Mouse (Mus musculus): ENCODE data around the gene Rngtt.
A peak's percentile ranks its signal among the peaks of the same experiment; 100 is the strongest.
"Not testable (repeated sequence)": the region's sequence is repeated elsewhere in the genome, so short reads cannot be mapped to it uniquely, and the experiment has no call there.

Rngtt gene

DNA sequence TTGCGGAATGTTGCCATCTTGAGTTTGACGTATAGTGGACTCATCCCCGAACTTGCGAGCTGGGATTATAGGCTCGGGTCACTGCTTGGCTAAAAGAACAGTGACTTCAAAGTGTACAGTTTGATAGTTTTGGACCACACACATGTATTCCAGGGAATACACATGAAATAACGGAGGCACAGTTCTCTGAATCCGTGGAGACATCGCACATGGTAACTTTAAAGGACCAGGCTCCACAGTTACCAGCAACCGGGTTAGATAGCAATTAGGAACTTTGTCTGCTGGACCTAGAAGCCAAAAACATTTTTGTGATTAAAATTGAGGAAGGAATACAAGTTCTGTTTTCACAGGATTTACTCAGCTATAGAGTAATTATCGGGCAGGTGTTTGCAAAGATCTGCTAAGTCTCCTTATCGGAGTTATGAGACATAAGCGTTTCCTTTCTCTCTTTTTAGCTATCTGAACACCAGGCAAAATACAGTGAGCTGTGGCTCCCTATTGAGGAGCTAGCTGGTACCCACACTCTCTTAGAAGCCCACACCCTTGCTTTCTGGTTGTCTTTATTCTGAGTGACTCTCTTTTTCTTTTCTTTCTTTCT is 828 bp downstream of the Rngtt start:
- no peak for DNase-seq (ENCODE audit: low spot score)

DNA sequence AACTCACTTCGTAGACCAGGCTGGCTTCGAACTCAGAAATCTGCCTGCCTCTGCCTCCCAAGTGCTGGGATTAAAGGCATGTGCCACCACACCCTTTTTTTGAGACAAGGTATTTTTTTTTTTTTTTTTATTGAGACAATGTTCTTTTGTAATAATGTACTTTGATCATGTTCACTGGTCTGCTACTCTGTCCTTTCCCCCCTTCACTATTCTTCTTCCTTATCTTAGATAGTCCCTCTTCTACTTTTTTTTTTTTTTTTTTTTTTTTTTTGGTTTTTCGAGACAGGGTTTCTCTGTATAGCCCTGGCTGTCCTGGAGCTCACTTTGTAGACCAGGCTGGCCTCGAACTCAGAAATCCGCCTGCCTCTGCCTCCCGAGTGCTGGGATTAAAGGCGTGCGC is 4.0 kb downstream of the Rngtt start:
- not testable (repeated sequence) for DNase-seq (ENCODE audit: low spot score)

DNA sequence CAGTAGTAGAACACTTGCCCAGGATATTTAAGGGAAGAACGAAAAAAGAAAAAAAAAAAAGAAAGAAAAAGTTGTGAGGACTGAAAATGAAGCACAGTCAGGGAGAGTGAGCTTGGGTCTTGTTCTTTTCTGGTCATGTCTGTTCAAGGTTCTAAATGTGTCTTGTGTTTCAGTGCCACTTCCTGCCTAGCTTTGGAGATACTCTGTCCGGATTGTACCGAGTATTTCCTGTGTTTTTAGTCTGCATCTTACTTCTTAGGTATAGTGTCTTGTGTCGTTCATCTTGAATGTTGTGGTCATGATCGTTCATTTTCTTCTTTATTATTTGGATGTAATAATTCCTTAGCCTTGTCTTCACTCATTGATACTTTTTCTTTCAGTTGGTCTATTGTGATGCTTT is 5.7 kb downstream of the Rngtt start:
- no peak for DNase-seq (ENCODE audit: low spot score)

DNA sequence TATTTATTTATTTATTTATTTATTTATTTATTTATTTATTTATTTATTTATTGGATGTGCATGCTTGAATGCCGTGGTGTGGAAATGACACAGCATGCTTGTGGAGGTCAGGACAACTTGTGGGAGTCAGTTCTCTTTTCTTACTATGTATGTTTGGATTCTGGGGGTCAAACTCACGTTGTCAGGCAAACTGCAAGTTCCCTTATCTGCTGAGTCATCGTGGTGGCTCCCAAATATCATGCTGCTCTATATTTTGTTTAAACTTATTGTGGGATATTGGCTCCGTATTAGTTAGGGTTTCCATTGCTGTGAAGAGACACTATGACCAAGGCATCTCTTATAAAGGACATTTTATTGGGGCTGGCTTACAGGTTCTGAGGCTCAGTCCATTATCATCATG is 21.0 kb downstream of the Rngtt start:
- no peak for DNase-seq (ENCODE audit: low spot score)

DNA sequence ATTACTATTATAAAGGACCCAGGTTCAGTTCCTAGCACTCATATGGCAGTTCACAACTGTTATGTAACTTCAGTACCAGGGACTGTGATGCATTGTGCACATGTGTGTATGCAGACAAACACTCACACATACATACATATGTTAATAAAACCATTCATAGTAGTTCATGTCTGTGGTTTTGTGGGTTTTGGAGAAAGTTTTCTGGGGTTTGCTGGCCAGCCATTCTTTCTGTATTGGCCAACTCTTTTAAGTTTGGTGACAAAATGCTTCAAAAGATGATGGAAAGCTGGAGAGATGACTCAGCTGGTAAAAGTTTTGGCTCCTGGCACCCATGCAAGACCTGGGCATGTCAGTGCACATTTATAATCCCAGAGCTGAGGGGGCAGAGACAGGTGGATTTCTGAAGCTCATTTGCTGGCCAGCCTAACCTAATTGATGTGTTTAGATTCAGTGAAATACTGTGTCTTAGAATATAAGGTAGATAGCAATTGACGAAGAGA is 22.9 kb downstream of the Rngtt start:
- DNase-seq (ENCODE audit: low spot score), result no peak

DNA sequence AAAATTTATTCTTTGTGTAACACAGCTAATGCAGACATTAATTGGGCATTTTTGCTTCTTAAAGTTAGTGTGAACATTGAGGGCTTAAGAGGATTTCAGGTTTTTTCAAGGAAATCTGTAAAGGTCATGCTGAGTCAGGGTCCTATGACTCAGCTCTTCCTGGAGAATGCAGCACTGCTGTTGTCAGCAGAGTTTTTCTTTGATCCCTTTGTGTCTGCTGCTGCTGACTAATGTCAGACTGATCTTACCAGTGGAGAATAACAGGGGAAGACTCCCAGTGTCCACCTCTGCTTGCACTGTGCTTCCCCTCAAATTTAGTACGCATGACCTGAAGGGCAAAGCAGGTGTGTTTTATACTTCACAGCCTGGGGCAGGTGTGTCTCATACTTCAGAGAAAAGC is 27.9 kb downstream of the Rngtt start:
- no peak for DNase-seq (ENCODE audit: low spot score)

DNA sequence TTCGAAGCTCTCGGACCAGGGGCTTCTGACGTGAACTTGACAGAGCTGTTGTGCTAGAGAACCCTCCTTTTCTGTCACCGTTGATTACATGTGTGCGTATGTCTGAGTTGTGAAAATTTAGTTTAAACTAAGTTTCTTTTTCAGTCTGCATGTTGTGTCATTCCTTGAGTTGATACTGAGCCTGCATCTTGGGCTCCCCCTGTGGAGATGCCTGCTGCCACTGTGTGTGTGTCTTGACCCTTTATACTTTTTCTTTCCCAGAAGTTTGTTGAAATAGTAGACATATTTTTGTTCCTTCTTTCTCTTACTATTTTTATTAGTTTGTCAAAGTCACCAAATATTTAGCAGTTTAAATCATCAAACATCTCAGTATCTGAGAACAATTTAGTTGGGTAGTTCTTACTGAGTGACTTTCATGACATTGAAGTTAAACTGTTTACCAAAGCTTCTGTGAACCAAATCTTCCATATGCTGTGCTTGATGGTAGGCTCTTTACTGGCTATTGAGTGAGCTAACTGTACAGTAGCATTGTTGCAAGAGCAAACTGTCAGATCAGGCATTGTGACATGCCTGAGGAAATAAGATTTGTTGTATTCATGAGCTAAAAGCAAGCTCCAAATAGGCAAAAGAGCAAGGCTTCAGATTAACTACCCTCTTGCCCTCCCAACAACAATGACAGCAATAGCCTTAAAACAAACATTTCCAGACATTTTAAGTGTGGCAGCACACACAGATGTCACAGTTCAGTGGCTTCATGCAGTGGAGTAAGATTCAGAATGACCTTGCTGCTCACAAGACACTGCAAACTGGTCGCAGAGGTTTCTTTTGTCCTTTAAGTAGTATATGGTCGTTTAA is 33.0 kb downstream of the Rngtt start:
- no peak for DNase-seq (ENCODE audit: low spot score)

DNA sequence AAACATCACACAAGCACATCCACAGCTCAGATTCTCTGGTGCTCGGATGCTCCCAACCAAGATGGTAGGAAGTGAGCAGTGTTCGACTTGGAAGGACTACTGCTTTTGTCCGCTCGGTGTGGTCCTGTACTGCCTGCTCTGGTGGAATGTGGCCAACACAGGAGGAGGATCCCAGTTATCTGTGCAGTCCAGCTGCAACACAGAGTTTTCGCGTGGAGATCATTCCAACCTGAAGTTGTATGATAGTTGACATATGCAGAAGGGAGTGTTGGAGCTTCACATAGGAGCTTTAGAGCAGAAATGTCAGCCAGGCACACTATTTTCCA is 33.6 kb downstream of the Rngtt start:
- DNase-seq (ENCODE audit: low spot score), result peak; percentile 9

DNA sequence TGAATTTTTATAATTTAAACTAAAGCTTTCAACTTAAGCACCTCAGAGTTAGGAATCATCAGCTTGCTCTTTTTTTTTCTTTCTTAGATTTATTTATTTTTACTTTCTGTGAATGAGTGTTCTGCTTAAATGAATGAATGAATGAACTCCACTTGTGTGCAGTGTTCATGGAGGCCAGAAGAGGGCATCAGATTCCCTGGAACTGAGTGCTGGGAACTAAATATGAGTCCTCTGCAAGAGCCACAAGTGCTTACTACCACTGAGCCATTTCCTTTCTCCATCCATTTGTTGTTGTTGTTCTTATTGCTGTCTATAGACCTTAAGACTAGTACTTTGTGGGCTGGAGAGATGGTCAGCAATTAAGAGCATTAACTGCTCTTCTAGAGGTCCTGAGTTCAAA is 53.3 kb downstream of the Rngtt start:
- DNase-seq (ENCODE audit: low spot score), result no peak

DNA sequence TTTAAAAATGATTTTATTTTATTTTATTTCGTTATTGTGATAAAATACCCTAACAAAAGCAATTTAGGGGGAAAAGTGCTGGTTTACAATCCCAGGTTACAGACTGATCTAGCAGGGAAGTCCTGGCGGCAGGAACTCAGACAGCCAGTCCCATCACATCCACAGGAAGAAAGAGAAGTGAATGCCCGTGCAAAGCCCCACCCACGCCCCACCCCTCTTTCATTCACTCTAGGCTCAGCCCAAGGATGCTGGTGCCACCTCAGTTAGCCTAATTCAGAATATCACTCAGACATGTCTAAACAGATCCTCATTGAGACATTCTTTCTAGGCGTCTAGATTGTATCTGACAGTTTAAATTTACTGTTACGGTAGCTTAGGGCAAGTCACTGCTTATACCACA is 64.8 kb downstream of the Rngtt start:
- DNase-seq (ENCODE audit: low spot score), result no peak

DNA sequence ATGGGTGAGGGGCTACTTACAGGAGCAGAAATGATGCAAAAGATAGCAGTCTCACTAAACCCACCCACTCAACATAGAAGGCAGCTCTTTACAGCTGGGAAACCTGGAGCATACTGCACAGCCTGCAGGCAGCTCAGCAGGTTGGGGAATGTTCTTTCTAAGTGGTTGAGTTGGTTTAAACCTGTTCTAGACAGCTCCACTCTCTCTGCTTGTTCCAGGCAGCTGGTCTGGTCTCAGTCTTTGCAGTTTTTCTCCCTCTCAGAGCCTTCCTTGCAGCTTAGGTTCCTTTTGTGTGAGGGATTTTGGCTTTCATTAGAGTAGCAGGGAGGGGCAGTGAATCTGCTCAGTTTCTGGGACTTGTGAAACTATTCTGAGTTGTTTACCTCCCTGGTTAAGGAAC is 67.5 kb downstream of the Rngtt start:
- no peak for DNase-seq (ENCODE audit: low spot score)

DNA sequence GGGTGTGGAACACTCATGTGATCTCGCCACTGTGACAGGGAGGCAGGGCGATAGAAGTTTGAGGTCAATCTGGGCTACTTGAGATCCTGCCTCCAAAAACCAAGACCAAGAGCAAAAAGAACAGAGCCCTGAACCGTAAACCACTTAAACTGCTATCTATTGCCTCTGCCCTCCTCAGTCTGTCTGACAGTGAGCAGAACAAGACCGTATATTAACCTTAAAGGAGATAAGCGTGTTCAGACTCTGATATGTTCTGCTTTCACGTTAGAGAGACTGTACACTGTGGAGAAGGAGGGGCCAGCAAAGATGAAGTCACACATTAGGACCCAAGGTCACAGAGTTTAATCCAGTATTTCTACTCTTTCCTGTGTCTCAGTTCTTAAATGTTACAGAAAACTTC is 68.8 kb downstream of the Rngtt start:
- DNase-seq (ENCODE audit: low spot score), result no peak

DNA sequence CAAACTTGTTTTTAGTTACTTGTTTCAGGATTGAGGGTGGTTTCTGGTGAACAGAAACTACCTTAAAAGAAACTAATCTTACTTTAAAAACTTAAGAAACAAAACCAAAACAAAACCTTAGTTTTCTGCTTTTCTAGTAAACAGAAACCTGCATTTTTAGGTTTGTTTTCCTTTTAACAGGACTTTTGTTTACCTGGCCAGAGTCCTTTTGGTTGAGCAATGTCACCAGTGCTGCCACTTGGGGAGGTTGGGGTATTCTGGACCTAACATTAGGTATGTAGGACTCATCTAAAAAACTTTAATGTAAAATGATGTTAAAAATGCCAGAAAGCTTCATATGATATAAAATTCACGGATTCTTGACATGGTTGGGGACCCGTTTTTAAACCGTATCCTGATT is 78.8 kb downstream of the Rngtt start:
- DNase-seq (ENCODE audit: low spot score), result no peak

DNA sequence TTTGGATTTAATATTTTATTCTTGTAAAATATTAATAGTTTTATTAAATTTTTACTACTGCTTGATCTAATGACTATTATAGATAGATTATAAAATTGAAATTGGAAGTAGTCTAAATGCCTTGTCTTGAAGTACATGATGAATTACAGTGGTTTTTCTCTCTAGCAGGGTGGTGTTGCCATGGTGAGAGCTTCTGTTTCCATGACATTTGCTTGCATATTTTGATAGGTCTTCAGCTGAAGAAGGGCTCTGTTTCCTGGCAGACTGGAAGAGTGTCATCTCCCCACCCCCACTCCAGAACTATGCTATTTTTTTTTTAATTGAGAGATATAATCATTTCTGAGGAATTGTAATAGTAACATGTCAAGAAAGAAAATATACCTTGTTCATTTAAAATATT is 80.5 kb downstream of the Rngtt start:
- no peak for DNase-seq (ENCODE audit: low spot score)

DNA sequence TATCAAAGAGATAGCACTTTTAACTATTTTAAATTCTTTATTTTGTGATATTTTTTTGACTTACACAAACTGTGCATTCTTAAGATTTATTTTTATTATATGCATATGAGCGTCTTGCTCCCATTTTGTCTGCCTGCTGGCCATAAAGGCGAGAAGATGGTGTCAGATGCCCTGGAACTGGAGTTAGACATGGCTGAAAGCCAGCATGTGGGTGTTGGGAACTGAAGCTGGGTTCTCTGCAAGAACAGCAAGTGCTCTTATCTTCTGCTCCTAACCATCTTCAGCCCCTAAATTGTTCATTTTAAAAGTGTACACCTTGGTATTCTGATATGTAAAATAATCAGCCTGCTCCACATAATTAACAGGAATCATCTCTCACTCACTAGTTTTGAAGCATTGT is 83.3 kb downstream of the Rngtt start:
- DNase-seq (ENCODE audit: low spot score), result no peak

DNA sequence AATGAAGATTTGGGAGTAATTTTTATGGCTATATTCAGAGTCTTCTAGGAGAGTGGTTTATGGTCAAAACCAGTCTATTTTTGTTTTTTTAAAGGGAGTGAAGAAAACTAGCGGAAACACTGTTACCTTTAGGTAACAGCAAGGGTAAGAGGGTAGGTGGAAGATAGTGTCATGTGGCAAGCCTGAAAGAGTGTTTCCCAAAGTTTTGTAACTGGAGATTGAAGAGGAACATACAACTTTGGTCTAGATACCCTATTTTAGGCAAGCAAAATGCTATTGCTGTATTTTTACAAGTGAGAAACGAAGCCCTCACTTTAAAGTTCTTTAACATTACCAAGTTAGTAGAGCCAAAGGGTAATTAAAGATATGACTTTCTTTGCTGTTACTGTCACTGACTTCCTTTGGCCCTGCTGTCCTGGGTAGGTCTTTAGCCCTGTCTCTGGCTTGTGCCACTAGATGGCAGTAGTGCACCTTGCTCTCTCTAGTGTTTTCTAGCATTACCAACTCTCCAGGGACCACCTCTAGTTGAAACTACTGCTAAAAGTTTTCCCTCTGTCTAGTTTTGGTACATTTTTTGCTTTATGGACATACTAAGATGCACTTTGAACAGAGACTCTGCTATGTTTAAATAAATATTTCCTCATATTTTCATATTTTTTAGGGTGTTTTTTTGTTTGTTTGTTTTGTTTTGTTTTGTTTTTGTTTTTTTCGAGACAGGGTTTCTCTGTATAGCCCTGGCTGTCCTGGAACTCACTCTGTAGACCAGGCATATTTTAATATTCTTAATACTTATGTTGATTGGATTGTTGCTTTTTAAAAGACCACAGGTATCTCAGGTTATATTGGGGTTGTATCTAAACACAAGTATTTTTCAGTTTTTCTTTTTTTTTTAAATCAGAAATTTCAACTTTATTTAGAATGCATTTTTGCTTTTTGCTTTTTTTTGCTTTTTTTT is 86.4 kb downstream of the Rngtt start:
- peak; percentile 62 for DNase-seq (ENCODE audit: low spot score)

DNA sequence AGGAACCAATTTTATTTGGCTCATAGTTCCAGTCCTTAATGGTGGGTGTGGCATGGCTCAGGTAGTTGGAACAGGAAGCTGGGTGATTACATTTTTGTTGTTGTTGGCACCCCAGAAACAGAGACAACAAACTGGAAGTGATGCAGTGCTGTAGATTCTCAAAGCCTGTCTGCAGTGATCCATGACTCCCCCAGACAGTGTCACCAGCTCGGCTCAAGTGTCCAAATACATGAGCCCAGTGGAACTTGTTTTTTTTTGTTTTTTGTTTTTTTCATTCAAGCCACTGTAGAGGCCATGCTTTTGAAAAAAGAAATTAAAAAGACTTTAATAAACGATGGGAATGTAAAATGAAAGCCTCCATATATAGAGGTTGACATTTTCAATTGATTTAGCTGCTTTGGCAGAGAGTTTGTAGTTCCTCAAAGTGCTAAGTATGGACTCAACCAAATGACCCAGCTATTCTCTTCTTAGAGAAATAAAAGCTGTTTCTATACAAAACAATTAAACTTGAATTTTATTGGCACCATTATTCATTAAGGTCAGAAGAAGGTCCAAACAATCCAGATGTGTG is 95.7 kb downstream of the Rngtt start:
- no peak for DNase-seq (ENCODE audit: low spot score)

DNA sequence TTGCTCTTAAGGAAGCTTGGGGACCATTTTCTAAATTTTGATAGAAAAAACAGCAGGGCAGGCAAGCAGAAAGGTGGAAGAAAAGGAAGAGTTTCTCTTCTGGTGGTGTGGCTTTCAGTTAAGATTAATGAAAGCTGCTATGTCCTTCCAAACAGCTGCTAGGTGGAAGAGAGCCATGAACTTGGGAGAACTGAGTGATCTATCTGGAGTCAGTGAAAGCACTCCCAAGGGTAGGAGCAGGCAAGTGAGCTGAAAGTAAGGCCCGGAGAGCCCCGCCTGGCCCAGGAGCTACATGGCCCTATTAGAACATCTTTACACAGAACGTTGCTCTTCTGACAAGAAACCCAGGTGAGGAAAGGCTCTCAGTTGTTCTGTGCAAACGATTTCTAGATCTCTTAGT is 103.7 kb downstream of the Rngtt start:
- DNase-seq (ENCODE audit: low spot score), result peak; percentile 60

DNA sequence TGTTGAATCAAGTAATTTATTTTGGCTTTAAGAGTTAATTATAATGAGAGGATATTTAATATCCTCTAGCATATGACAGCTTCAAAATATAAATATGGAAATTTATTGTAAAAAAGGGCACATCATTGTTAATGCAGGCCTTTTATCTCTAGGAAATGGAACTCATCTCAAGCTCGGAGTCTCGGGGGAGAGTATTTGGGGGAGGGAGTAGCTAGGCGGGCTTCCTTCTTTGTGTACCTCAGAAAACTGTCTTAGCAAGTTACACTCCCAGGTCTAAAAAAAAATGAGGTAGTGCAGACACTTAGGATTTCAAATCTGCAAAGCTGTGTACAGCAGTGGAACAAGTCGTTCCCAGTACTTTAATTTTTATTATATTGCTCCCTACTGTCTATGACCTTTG is 104.7 kb downstream of the Rngtt start:
- DNase-seq (ENCODE audit: low spot score), result no peak

DNA sequence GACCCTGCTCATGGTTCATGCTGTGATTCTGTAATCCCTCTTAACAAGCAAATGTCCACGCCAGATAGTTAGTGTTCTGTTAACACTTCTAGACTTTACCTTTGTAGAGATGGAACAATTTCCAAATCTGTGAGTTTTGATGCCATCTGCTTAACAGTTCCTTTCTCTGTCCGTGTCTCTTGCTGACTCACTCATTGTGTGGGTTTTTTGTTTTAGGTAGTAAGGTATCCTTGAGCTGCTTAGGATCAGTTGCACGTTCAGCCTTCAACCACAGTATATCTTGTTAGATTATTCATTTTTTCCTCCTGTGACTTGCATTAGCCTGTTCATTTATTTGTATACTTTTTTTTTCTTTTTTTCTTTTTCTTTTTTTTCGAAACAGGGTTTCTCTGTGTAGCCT is 107.3 kb downstream of the Rngtt start:
- DNase-seq (ENCODE audit: low spot score), result no peak

DNA sequence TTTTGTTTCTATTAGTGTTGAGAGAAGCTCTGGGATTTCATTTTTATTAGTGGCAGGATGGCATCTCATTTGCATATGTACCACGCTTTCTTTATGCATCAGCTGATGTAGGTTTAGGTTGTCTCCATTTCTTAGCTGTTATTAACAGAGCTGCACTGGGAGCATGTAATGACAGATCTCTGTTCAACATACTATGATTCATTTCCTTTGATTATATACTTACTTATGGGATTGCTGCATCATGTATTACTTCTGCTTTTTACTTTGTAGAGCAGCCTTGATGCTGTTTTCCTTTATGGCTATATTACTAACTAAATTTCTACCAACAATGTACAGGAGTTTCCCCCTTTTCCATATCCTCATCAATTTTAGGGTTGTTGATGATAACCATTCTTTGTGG is 109.5 kb downstream of the Rngtt start:
- DNase-seq (ENCODE audit: low spot score), result no peak

DNA sequence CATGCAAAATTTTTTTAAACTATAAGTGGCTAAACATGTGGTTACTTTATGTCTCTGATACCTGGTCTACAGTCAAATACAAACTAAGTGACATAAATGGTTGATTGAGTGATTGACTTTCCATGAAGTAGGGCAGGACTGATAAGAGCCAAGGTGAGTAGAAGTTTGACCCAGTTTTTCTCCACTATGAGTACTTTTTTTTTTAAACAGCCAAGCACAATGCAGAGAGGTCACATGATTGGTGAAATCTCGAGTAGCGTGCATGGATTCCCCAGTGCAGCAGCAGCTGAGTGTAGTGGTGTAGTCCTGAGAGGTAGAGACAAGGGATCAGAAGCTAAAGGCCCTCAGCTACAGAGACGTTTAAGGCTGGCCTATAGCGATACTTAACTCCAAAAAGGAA is 118.7 kb downstream of the Rngtt start:
- DNase-seq (ENCODE audit: low spot score), result no peak
